Mouse (Mus musculus): ENCODE measurements at regions not wholly inside any gene's neighbourhood (a gene's known extent, or its start where the extent isn't known, plus 50 kb on each side); places are given as distances from the start of the nearest gene placed in this dataset.

DNA sequence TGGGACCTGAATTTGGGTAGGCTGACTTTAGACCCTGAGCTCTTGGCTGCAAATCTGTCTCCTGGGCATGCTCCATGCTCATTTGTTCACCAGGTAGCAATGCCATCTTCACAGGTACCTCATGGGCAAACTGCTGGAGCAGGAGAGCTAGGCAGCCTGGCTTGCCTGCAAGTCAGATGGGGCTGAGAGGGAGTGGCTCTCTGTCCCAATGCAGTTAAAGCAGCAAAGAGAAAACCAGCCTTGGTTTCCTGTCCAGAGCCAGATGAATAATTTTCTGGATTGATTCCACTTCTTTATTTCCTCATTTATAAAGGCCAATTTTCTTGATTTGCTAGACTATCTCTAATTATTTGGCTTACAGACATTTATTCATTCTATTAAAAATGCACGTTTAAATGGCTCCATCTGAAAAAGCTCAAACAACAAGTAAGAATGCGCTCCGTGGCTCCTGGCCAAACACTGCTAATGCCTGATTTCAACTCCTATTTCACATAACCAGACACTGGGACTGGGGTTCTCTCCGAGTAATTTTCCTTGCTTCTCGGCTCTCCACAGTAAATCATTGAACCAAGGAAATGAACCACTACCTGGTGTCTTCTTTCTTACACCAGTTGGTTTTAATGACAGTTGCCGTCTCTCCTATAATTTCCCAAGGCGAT, 60.5 kb downstream of the Rsl24d1 start:
- no peak for DNase-seq
- intact Hi-C loops (cut with DNase I) = no loop called here

- intact Hi-C loops (cut with DNase I) = no loop called here
- no peak for DNase-seq
Measured at GRCm38 (mm10) chr9:73176645-73177044, 63.4 kb downstream of the Rsl24d1 start.

GRCm38 (mm10) chr9:73183356-73183755, 70.1 kb downstream of the Rsl24d1 start:
- DNase-seq = no peak
- intact Hi-C loops (cut with DNase I) = no loop called here

DNA sequence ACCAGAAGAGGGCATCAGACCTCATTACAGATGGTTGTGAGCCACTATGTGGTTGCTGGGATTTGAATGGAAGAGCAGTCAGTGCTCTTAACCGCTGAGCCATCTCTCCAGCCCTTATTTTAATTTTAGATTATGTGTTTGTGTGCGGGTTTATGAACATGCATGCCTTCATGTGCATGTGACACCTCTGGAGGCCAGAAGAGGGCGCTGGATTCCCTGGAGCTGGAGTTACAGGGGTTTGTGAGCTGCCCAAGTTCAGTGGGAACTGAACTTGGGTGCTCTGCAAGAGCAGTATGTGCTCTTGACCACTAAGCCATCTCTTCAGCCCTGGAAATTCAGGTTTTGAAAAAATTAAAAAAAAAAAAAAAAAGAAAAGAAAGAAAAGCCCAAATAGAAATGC, 71.7 kb downstream of the Rsl24d1 start:
- no peak for DNase-seq
- intact Hi-C loops (cut with DNase I) = no loop called here

- DNase-seq = no peak
- intact Hi-C loops (cut with DNase I) = no loop called here
Measured at GRCm38 (mm10) chr9:73192271-73192785, 79.1 kb downstream of the Rsl24d1 start.

DNA sequence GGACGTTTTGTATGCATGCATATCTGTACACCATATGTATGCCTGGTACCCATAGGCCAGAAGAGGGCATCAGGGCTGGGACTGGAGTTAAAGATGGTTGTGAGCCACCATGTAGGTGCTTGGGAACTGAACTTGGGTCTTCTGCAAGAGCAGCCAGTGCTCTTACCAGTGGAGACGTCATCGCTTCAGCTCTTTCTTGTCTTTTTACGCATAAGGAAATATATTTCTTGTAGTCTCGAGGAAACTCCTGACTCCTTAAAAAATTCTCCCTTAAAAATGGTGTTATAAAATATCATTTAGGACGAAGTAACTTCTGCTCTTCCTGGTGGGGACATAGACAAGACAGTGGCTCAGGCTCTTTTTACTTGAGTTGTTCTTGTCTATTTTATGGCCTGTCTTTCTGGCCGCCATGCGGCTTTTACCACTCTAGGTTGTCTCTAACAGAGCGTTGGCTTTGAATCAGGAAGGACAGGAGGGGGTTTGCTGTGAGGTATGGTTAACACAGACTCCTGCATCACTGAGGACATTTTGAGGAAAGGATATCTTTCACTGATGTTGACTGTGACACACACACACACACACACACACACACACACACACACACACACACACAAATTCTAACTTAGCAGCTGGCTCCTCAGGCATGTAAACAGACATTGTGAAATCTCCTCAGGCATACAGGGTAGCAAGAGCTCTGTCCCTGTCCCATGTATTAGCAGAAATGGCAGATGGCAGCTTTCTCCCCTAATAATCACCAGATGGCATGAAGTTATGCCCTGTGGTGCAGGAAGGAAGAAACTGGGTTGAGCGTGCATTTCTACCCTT, 85.2 kb downstream of the Rsl24d1 start:
- intact Hi-C loops (cut with DNase I) = no loop called here
- no peak for DNase-seq

DNA sequence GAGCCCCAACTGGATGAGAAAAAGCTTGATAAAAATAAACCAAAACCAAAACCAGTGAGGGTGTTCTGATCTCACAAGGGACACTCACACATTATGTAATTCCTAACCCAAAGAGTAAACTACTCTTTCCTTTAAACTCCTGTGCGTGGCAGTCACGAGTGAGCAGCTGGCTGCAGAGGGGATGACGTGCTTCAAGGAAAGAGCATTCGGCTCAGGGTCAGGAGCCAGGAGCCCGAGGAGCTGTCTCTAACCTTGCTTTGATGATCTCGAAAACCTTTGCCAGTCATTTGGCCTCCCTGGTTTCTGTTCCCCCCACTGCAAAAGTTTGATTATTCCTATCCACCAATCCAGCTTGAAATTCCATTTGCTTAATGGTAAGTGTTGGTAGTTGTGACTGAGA, 109.9 kb downstream of the Rsl24d1 start:
- DNase-seq = no peak
- intact Hi-C loops (cut with DNase I) = loop anchor here (1.0 kb wide), 1 partner anchor 20 kb away; no protein-coding TSS in a partner anchor

DNA sequence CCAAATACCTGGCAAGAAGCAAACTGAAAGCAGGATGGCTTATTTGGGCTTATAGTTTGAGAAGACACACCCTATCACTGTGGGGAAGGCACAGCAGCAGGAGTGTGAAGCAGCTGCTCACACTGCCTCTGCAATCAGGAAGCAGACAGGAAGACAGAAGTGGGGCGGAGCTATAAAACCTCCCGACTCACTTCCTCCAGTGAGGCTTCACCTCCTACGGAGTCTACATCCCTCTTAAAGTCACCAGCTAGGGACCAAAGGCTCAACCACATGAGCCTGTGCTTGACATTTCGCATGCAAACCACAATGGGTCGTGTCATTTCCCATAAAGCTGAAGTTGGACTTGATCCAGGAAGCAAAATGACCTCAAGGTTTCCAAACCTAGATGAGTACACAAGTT, 127.0 kb downstream of the Rsl24d1 start:
- intact Hi-C loops (cut with DNase I) = no loop called here
- DNase-seq = no peak

GRCm38 (mm10) chr9:73242521-73243308, 129.5 kb downstream of the Rsl24d1 start:
- intact Hi-C loops (cut with DNase I) = loop anchor here (1.0 kb wide), 1 partner anchor 19 kb away; no protein-coding TSS in a partner anchor
- no peak for DNase-seq

DNA sequence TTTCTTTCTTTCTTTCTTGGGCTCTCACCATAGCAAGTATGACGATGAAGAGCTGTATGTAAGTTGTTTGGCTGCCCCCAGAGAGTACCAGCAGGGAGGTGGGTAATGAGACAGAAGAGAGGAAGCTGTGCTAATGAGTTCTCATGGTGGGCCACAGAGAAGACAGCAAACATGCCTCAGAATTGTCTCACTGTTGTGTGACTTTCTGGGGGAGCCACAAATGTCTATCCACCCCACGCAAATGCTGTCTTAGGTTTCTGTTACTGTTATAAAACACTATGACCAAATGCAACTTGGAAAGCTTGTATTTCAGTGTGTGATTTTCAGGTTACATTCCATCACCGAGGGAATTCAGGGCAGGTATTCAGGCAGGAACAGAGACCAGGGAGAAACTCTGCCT, 131.0 kb downstream of the Rsl24d1 start:
- intact Hi-C loops (cut with DNase I) = no loop called here
- DNase-seq = no peak

GRCm38 (mm10) chr9:73245524-73245923, 132.3 kb downstream of the Rsl24d1 start:
- intact Hi-C loops (cut with DNase I) = no loop called here
- no peak for DNase-seq

GRCm38 (mm10) chr9:73258171-73258570, 144.9 kb downstream of the Rsl24d1 start:
- intact Hi-C loops (cut with DNase I) = no loop called here
- no peak for DNase-seq

DNA sequence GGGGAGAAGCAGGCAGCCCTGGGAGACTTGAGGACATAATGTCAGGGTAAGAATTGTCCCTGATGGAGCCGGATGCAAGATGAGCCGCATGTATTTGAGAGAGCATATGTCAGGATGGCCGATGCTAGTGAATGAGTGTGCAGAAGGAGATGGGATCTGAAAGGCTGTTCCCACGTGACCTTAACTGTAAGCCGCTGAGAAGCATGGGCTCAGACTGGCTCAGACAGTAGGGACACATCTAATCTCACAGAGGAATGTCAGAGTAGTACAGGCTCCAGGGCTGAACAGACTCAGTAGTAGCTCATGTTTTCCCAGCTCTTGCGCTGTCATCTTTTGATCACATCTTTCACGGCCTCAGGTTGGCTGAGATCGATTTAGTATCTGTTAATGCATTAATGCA, 145.4 kb downstream of the Rsl24d1 start:
- no peak for DNase-seq
- intact Hi-C loops (cut with DNase I) = no loop called here

GRCm38 (mm10) chr9:73262711-73263110, 149.5 kb downstream of the Rsl24d1 start:
- intact Hi-C loops (cut with DNase I) = no loop called here
- DNase-seq = no peak

DNA sequence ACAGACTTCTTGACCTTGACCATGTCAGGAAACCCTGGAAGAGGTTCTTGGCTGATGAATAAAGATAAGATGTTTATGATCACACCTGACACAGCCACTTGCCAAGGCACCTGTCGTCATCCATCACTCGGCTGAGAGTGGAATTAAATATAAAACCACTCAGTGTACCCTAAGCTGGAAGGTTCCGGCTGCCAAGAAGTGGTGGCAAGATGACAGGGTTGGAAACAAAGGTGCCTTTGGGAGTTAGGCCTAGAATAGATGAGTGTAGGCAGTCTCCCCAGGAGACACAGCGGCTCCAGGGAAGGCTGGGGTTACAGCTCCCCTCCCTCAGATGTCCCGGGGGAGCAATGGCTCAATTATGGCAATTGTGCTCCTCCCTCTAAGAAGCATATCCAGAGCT, 157.0 kb downstream of the Rsl24d1 start:
- intact Hi-C loops (cut with DNase I) = no loop called here
- no peak for DNase-seq

GRCm38 (mm10) chr9:73272614-73273013, 159.4 kb downstream of the Rsl24d1 start:
- intact Hi-C loops (cut with DNase I) = no loop called here
- no peak for DNase-seq

GRCm38 (mm10) chr9:73273681-73274080, 160.5 kb downstream of the Rsl24d1 start:
- DNase-seq = no peak
- intact Hi-C loops (cut with DNase I) = no loop called here

DNA sequence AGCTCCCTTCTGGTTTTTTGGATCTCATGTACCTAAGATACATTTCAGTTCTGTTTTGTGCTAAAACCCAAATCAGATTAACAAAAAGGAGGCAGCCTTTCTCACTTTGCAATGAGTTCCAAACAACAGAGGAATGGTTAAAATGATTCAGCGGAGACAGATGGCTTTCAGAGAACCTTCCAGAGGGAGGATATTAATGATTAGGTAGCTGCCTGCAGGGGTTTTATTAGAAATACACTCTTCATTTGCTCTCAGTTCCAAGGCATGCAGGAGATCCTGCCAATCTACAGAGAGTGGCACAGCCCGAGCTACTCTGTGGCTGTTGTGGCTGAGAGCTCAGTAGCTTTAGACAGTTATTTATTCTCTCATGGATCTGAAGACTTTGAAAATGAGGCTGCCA, 162.4 kb downstream of the Rsl24d1 start:
- intact Hi-C loops (cut with DNase I) = no loop called here
- no peak for DNase-seq

DNA sequence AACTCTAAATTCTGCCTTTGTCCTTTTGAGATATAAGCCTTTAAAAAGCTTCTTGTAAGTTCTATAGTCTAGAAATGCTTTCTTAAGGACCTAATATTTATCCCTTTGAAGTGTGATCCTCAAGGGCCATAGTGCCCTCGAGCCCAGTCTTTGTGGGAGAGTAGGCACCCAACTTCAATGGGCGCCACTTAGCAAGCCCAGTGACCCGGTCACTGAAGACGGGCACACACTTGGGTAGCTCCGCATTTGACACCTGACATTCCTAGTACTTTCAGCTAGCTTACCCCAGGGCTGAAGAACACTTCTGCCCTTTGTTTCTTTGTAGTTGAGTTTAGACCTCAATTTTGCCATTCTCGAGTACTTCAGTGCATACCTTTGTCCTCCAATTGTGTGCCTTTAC, 182.1 kb downstream of the Rsl24d1 start:
- DNase-seq = no peak
- intact Hi-C loops (cut with DNase I) = no loop called here

DNA sequence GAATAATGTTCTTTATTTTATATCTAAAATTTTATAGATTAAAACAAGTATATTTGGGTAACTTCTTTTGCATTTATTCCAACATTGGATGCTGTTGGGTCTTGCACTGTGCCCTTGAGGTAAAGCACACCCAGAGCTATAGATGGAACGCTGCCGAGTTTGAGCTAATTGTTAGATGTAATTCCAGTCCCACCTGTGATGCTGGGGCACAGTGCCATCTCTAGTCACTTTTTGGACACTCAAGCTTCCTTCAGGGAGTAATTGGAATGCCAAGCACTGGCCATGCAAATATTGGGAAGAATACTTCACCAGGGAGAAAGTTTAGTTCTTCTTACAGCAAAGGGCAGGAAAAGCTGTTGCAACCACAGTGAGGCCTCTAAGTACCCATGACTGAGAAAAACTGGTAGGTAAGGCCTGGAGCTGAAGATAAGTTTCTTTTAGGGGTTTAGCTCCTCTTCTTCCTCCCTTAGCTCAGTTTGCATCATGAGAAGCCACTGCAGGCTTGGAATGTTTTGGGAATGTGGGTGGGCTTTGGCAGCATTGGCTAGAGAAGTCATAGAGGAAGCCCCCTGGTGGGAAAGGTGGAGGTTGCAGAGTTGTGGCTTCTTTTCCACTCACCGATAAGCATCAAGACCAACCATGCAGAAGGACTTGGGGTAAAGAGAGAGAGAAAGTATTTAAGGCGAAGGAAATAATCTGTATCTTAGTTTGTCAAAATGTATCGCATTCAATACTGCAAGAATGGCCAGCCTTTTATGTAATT, 189.1 kb downstream of the Rsl24d1 start:
- no peak for DNase-seq
- intact Hi-C loops (cut with DNase I) = no loop called here

All from gastrocnemius, postnatal 36 days (tissue).